ENCODE assay signal across 9 mouse cellular contexts in genomic region chr2:30782312-30783290, GRCm38 (mm10). TPM values are rescaled to one million over a fixed set of nuclear protein-coding genes. Genes with fewer than 3 reads are reported as not detected.
DNase-seq lines count a peak whose midpoint lies in the region; ATAC-seq and TF ChIP-seq lines count a peak whose summit lies in the region.
"Had no signal": no experiment of that assay in that cellular context is flagged by ENCODE, and none has a peak within 500 bp of the region (broad histone marks: within the 10 kb centered on the region; RNA-seq: fewer than 3 reads in every experiment).

No protein-coding gene starts in this region.

- peaks cover 84% of the 10 kb centered on the region for H3K4me1 ChIP-seq in kidney, embryonic 15.5 days
- peaks cover 16% of the 10 kb centered on the region for H3K4me1 ChIP-seq in forebrain, embryonic 14.5 days (ENCODE audit: control insufficient read depth, insufficient read depth, low read length)
- H3K4me1 ChIP-seq in intestine, postnatal 0 days (replicated peaks; ENCODE audit: control insufficient read depth, insufficient read depth, low read length) = 0 out of 2 replicates have a peak, but pooled peaks cover 5% of the 10 kb centered on the region
- H3K4me1 ChIP-seq in midbrain, embryonic 16.5 days (ENCODE audit: control insufficient read depth, insufficient read depth, low read length) = peaks cover 19% of the 10 kb centered on the region

- ATAC-seq in kidney, embryonic 15.5 days (replicated peaks; ENCODE audit: low FRiP score) = no peak
- peak; percentile 8; the same call in 1 of the 2 replicates for ATAC-seq in forebrain, embryonic 14.5 days
- ATAC-seq in intestine, postnatal 0 days = no peak
- ATAC-seq in midbrain, embryonic 16.5 days = no peak

- H3K9me3 ChIP-seq in kidney, embryonic 15.5 days (replicated peaks) = no peaks in the 10 kb centered on the region
- H3K9me3 ChIP-seq in forebrain, embryonic 14.5 days (replicated peaks; ENCODE audit: control insufficient read depth, low read length) = no peaks in the 10 kb centered on the region
- no peaks in the 10 kb centered on the region for H3K9me3 ChIP-seq in intestine, postnatal 0 days (ENCODE audit: control insufficient read depth)
- H3K9me3 ChIP-seq in midbrain, embryonic 16.5 days (replicated peaks; ENCODE audit: control insufficient read depth, low read length, poor library complexity, severe bottlenecking) = no peaks in the 10 kb centered on the region

- no peak for TF ChIP-seq CTCF in intestine, postnatal 0 days (IDR thresholded peaks at IDR 0.05; ENCODE audit: low read depth)

- H3K9ac ChIP-seq in kidney, embryonic 15.5 days = peak overlapping the region; percentile 29; the same call in 1 of the 2 replicates
- peak overlapping the region; percentile 61 for H3K9ac ChIP-seq in forebrain, embryonic 14.5 days (ENCODE audit: low read length)
- H3K9ac ChIP-seq in intestine, postnatal 0 days (ENCODE audit: low read depth, low read length) = no peak overlapping the region
- peak overlapping the region; percentile 61 for H3K9ac ChIP-seq in midbrain, embryonic 16.5 days (ENCODE audit: low read depth, low read length)

- H3K4me2 ChIP-seq in kidney, embryonic 15.5 days = peak overlapping the region; percentile 61
- peak overlapping the region; percentile 46 for H3K4me2 ChIP-seq in forebrain, embryonic 14.5 days (ENCODE audit: low read length)
- peak overlapping the region; percentile 65 for H3K4me2 ChIP-seq in intestine, postnatal 0 days (replicated peaks; ENCODE audit: low read depth)
- H3K4me2 ChIP-seq in midbrain, embryonic 16.5 days (ENCODE audit: low read length) = peak overlapping the region; percentile 58

- 77% methylated on average over 8 of the region's 8 CpGs for WGBS in kidney, embryonic 15.5 days
- WGBS in forebrain, embryonic 14.5 days = 79% methylated on average over 8 of the region's 8 CpGs
- 81% methylated on average over 8 of the region's 8 CpGs for WGBS in intestine, postnatal 0 days
- 74% methylated on average over 8 of the region's 8 CpGs for WGBS in midbrain, embryonic 16.5 days

- H3K27me3 ChIP-seq in kidney, embryonic 15.5 days = no peaks in the 10 kb centered on the region
- H3K27me3 ChIP-seq in forebrain, embryonic 14.5 days (replicated peaks; ENCODE audit: control insufficient read depth, insufficient read depth, low read length) = no peaks in the 10 kb centered on the region
- no peaks in the 10 kb centered on the region for H3K27me3 ChIP-seq in intestine, postnatal 0 days (replicated peaks; ENCODE audit: control insufficient read depth, insufficient read depth, low read length)
- H3K27me3 ChIP-seq in midbrain, embryonic 16.5 days (ENCODE audit: control insufficient read depth, insufficient read depth, low read depth, low read length) = no peaks in the 10 kb centered on the region

- DNase-seq in kidney, adult 8-10 months = no peak
- DNase-seq in forebrain, embryonic 14.5 days (ENCODE audit: low spot score) = no peak
- no peak for DNase-seq in natural killer cell, adult 2 months (ENCODE audit: low spot score in 2 of 2)
- DNase-seq in gastrocnemius, postnatal 4 days (ENCODE audit: low spot score in 2 of 2) = no peak
- no peak for DNase-seq in spleen, postnatal 4 days (ENCODE audit: low spot score in 2 of 2)
- DNase-seq: cerebellum, adult 9-10 months had no signal

- no peaks in the 10 kb centered on the region for H3K36me3 ChIP-seq in kidney, embryonic 15.5 days
- no peaks in the 10 kb centered on the region for H3K36me3 ChIP-seq in forebrain, embryonic 14.5 days (ENCODE audit: control insufficient read depth, insufficient read depth, low read length)
- H3K36me3 ChIP-seq in intestine, postnatal 0 days (ENCODE audit: control insufficient read depth, insufficient read depth) = no peaks in the 10 kb centered on the region
- H3K36me3 ChIP-seq in midbrain, embryonic 16.5 days (ENCODE audit: control insufficient read depth, insufficient read depth, low read length) = no peaks in the 10 kb centered on the region

- H3K4me3 ChIP-seq in kidney, embryonic 15.5 days (replicated peaks) = no peak overlapping the region; the same call in 1 of the 2 replicates
- no peak overlapping the region for H3K4me3 ChIP-seq in forebrain, embryonic 14.5 days (ENCODE audit: low read depth, low read length)
- no peak overlapping the region for H3K4me3 ChIP-seq in intestine, postnatal 0 days (ENCODE audit: low read depth, low read length)
- H3K4me3 ChIP-seq in midbrain, embryonic 16.5 days (ENCODE audit: low read depth, low read length) = no peak overlapping the region

- peak overlapping the region; percentile 97 for H3K27ac ChIP-seq in kidney, embryonic 15.5 days
- peak overlapping the region; percentile 39; the same call in 1 of the 2 replicates for H3K27ac ChIP-seq in forebrain, embryonic 14.5 days (ENCODE audit: low read depth, low read length)
- no peak overlapping the region for H3K27ac ChIP-seq in intestine, postnatal 0 days (ENCODE audit: low read depth, low read length)
- H3K27ac ChIP-seq in midbrain, embryonic 16.5 days (ENCODE audit: low read length) = peak overlapping the region; percentile 56

RNA-seq across cellular contexts. Expression of gene 1700001O22Rik, which starts 20.9 kb away (rescaled TPM):
- 3.5 TPM in 2 replicates for polyA plus RNA-seq in kidney, embryonic 15.5 days (2015; fragmentation: Nextera tagmentation; extraction: Ambion mirVana)
- polyA plus RNA-seq in forebrain, embryonic 14.5 days (2014; fragmentation: Nextera tagmentation; extraction: Ambion mirVana) = 2.4 and 2.7 TPM in 2 replicates
- polyA plus RNA-seq in intestine, postnatal 0 days (2015; fragmentation: Nextera tagmentation; extraction: Ambion mirVana) = 0.58 and 0.60 TPM in 2 replicates
- 0.99 and 2.1 TPM in 2 replicates for polyA plus RNA-seq in midbrain, embryonic 16.5 days (2015; fragmentation: Nextera tagmentation; extraction: Ambion mirVana)
- under 1 TPM; 0.69 to 0.88 TPM for total RNA-seq in gastrocnemius, postnatal 4 days (2021)

RNA-seq across cellular contexts. Expression of gene Ntmt1, which starts 25.0 kb away (rescaled TPM):
- 82.6 and 96.6 TPM in 2 replicates for polyA plus RNA-seq in kidney, embryonic 15.5 days (2015; fragmentation: Nextera tagmentation; extraction: Ambion mirVana)
- polyA plus RNA-seq in forebrain, embryonic 14.5 days (2014; fragmentation: Nextera tagmentation; extraction: Ambion mirVana) = 128 and 139 TPM in 2 replicates
- 45.3 and 50.5 TPM in 2 replicates for polyA plus RNA-seq in intestine, postnatal 0 days (2015; fragmentation: Nextera tagmentation; extraction: Ambion mirVana)
- 105 and 109 TPM in 2 replicates for polyA plus RNA-seq in midbrain, embryonic 16.5 days (2015; fragmentation: Nextera tagmentation; extraction: Ambion mirVana)
- total RNA-seq in gastrocnemius, postnatal 4 days (2021) = 10 to 100 TPM; 29.2 to 32.8 TPM

RNA-seq across cellular contexts. Expression of gene Asb6, which starts 47.5 kb away (rescaled TPM):
- 35.5 and 38.3 TPM in 2 replicates for polyA plus RNA-seq in kidney, embryonic 15.5 days (2015; fragmentation: Nextera tagmentation; extraction: Ambion mirVana)
- 35.9 and 39.9 TPM in 2 replicates for polyA plus RNA-seq in forebrain, embryonic 14.5 days (2014; fragmentation: Nextera tagmentation; extraction: Ambion mirVana)
- polyA plus RNA-seq in intestine, postnatal 0 days (2015; fragmentation: Nextera tagmentation; extraction: Ambion mirVana) = 12.9 and 13.0 TPM in 2 replicates
- 41.7 and 48.0 TPM in 2 replicates for polyA plus RNA-seq in midbrain, embryonic 16.5 days (2015; fragmentation: Nextera tagmentation; extraction: Ambion mirVana)
- total RNA-seq in gastrocnemius, postnatal 4 days (2021) = 10 to 100 TPM; 13.4 to 18.9 TPM

RNA-seq across cellular contexts. Expression of gene Prrx2, which starts 52.2 kb away (rescaled TPM):
- 10.6 and 10.9 TPM in 2 replicates for polyA plus RNA-seq in kidney, embryonic 15.5 days (2015; fragmentation: Nextera tagmentation; extraction: Ambion mirVana)
- 2.9 and 3.0 TPM in 2 replicates for polyA plus RNA-seq in forebrain, embryonic 14.5 days (2014; fragmentation: Nextera tagmentation; extraction: Ambion mirVana)
- 0.64 and 0.74 TPM in 2 replicates for polyA plus RNA-seq in intestine, postnatal 0 days (2015; fragmentation: Nextera tagmentation; extraction: Ambion mirVana)
- 1.8 and 2.4 TPM in 2 replicates for polyA plus RNA-seq in midbrain, embryonic 16.5 days (2015; fragmentation: Nextera tagmentation; extraction: Ambion mirVana)
- 10 to 100 TPM; 12.3 to 13.3 TPM for total RNA-seq in gastrocnemius, postnatal 4 days (2021)
